Mouse (Mus musculus) embryonic facial prominence, embryonic 14.5 days (tissue): ENCODE measurements at regions not wholly inside any gene's neighbourhood (a gene's known extent, or its start where the extent isn't known, plus 50 kb on each side); places are given as distances from the start of the nearest gene placed in this dataset. TPM values are rescaled to one million over a fixed set of nuclear protein-coding genes. Genes with fewer than 3 reads are reported as not detected.

Experiments
- microRNA-seq: library from miRNA; unstranded; fragments of <30 nt; microRNA quantifications from one replicate; pipeline ENCODE4, GENCODE M21; 2016; ENCODE audit warnings: borderline number of aligned reads

Small RNA genes in the stretch of these regions (microRNA-seq; reads per million reads assigned to microRNA genes)
- not detected for gene Mir6341
